Mouse (Mus musculus): ENCODE measurements around the gene Prdm8.

Prdm8 gene

DNA sequence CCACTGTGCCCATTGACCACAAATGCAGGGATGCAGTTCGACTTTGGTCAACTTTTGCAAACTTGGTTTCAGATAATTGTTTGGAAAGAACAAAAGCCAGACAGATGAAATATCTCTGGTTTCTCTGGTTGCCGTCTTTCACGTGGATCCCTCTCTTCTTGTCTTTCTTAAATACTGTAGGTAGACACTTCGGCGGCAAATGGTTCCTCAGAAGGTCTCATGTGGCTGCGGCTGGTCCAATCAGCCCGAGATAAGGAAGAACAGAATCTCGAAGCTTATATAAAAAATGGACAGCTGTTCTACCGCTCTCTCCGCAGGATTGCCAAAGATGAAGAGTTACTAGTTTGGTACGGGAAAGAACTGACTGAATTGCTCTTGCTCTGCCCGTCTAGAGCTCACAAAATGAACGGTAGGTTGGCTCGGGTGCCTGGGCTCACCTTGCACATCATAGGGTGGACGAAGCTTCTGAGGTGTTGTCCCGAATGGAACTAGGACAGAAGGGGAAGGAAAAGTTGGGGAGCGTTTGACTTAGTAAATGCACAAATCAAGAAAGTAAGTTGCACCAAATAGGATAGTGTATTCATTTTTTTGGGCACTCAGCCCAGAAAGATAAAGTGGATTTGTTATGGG lies 17.4 kb downstream of the Prdm8 start:
- CTCF ChIA-PET = no interaction called here

DNA sequence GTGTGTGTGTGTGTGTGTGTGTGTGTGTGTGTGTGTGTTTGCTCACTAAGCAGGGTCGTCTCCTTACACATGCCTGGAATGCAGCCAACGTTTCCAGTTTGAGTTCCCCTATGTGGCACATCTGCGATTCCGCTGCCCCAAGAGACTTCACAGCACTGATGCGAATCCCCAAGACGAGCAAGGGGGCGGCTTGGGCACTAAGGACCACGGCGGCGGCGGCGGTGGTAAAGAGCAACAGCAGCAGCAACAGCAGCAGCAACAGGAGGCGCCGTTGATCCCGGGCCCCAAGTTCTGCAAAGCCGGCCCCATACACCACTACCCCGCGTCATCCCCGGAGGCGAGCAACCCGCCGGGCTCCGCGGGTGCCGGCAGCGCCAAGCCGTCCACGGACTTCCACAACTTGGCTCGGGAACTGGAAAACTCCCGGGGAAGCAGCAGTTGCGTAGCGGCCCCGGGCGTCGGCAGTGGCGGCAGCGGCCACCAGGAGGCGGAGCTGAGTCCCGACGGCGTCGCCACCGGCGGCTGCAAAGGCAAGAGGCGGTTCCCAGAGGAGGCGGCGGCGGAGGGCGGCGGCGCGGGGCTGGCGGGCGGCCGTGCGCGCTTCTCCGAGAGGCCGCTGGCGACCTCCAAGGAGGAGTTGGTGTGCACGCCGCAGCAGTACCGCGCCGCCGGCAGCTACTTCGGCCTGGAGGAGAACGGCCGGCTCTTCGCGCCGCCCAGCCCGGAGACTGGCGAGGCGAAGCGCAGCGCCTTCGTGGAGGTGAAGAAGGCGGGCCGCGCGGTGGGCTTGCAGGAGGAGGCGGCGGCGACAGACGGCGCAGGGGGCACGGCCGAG lies 18.2 kb downstream of the Prdm8 start:
- CTCF ChIA-PET = interaction anchor here (1.1 kb wide), 1 partner anchor 14 kb away, joined by 4 read pairs; no protein-coding TSS in a partner anchor

DNA sequence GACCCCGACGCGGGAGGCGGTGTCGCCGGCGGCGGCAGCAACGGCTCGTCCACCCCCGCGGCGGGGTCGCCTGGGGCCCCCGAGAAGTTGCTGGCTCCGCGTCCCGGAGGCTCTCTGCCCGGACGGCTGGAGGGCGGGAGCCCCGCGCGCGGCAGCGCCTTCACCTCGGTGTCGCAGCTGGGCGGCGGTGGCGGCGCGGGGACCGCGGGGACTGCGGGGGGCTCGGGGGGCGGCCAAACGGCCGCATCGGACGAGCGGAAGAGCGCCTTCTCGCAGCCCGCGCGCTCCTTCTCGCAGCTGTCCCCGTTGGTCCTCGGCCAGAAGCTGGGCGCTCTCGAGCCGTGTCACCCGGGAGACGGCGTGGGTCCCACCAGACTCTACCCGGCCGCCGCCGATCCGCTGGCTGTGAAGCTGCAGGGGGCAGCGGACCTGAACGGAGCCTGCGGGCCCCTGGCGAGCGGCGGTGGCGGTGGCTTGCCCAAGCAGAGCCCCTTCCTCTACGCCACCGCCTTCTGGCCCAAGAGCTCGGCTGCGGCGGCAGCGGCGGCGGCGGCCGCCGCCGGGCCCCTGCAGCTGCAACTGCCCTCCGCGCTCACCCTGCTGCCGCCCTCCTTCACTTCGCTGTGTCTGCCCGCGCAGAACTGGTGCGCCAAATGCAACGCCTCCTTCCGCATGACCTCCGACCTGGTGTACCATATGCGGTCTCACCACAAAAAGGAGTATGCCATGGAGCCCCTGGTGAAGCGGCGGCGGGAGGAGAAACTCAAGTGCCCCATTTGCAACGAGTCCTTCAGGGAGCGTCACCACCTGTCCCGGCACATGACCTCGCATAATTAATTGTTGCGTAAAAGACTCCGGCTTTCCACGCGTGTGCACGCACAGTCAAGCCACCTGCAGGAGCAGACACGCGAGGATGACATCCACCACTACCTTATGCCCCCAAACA lies 19.1 kb downstream of the Prdm8 start:
- CTCF ChIA-PET = interaction anchor here (1.1 kb wide), 1 partner anchor 15 kb away, joined by 4 read pairs; no protein-coding TSS in a partner anchor

DNA sequence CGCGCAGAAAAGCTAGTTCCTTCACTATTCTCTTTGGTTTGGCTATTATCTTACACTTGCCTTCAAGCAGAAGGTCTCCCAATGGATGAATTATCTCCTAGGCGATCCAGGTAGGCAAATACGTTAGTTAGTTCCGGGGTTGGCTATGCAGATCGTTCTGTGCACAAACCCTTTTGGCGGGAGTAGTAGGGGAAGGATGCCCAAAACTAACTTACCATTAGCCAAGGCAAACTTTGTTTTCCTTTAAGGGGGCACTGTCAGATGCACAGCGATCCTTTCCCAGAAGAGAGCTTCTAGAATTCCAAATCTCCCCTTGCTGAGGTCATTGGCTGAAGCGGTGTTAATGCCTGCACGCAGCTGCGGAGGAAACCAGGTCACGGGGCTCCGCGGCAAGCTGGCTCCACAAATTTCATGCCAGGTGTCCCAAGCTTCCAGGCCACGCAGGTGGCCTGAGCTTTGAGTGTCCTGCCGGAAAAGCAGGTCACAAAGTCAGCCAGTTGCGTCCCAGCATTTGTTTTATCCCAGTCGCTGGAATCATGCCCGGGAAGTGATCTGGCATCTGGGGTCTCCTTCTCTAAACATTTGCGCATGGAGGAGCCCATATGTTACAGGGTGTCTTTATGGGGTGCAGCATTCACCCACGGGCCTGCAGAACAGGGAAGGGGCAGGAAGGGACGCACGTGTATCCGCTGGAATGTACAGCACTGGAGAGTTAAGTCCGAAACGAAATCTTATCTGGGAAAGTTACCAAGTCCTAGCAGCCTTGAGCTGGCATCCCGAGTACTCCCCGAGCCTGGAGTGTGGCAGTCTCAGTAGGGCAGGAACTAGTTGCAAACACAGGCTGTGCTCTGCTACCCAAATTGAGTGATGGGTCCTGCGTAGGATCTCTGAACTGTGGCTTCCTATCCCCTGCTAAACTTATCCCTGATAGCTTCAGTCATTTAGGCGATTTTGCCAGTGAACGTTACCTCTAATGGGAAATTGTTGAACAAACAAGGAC lies 22.5 kb downstream of the Prdm8 start:
- CTCF ChIA-PET = interaction anchor here (0.7 to 1.6 kb wide), 2 partner anchors 11 to 963 kb away, joined by 3 to 8 read pairs; no protein-coding TSS in a partner anchor

DNA sequence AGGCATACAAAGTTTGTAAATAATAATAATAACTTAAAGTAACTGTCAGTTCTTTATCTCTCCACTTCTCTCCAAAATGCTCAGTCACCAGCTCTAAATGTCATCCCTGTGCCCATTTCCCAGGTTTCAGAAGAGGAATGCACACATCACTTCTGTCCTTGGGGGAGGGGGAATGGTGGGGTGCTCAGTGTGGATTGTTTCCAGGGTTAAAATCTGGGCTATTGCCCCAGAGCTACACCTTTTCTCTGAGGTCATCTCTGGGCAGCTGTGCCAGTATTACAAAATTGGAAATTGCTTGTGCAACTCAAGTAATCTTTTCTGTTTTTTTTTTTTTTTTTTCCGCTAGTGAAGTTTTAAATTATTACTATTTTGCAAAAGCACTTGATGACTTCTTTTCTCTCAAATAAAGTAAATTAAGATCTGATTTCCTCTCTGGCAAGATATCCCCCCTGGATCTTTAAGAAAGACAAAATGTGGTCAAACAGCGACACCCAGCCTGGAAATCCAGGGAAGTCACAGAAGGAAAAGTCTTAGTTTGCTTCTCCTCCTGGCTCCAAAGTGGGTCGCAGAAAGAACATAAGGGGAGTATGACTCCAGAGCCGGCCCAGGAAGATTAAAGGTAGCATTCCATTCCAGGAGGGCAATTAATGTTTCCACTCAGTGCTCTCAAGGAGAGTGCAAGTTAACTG lies 25.4 kb downstream of the Prdm8 start:
- CTCF ChIA-PET = no interaction called here

DNA sequence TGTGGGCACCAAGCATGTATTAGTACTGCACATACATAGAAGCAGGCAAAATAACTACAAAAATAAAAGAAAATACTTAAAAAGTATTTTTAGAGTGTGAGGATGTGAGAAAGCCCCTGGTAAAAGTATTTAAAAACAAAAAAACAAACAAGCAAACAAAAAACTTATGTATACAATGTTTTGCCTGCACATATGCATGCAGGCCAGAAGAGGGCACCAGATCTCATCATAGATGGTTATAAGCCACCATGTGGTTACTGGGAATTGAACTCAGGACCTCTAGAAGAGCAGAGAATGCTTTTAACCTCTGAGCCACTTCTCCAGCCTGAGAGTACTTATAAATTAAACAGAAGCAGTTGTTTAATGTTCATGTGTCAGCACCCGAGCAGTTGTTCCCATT lies 28.0 kb downstream of the Prdm8 start:
- CTCF ChIA-PET = no interaction called here

DNA sequence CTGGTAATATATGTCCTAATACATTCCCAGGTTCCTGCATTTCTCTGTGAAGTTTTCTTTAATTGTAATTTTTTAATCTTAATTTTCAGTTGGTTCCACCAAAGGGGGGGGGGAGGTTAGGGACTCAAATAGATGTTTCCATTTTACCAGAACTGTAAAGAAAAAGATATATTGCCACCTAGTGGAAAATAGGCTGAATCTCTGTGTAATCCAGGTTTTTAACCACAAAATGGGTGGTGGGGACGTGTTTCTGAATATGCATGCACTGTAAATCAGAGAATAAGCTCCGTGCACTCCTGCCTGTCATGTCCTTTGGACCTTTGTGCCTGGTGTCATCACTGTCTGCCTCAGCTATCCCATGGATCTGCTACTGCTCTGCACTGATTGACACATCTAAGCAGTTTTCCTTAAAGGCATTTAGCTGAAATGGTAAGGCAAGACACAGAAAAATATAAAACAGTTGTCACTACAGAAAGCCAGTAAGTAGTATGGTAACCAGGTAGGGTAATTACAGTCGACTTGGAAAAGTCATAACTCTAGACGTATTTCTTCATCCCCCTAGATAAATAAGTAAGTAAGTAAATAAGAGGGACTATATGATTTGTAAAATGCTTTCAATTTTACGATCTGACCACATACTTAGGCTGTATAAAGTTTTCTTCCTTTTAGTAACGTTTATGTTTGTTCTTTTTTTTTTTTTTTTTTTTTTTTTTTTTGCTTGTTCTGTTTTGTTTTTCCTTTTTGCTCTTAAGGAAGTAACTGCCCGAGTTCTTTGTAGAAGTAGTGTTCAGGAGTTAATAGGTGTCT lies 31.6 kb downstream of the Prdm8 start:
- CTCF ChIA-PET = interaction anchor here (1.2 kb wide), 1 partner anchor 1073 kb away, joined by 3 read pairs; no protein-coding TSS in a partner anchor

DNA sequence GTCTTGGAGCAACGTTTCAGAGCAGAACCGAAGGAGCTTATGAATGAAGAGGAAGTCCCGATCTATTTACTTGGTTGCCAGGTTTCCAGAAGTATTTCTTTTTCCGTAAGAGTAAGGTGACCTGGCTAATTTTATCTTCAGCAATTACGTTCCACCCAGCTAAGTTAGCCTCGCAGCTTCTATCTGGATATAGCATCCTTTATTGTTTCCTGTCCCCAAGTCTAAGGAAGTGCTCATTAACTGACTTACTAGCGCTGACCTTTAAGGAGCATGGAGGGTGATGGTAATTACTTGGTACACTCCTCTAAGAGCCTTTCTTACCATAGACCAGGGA lies 32.2 kb downstream of the Prdm8 start:
- CTCF ChIA-PET = interaction anchor here (1.2 kb wide), 1 partner anchor 1073 kb away, joined by 3 read pairs; no protein-coding TSS in a partner anchor

DNA sequence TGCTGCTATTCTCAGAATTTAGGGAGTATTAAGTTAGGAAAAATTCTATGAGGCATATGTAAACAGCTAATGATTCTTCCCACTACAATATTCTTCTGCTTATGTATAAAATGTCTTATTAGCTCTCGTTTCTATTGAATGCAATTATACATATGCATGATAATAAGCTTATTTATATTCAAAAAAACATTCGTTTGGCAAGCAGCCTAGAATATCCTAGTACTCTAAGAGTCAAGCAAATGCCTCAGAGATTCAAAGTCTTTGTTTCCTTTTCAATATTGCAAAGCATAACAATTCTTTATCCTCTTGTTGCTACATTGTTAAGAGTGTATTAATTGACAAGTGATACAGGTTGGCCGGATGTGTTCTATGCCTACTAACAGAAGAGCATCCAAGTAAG lies 34.6 kb downstream of the Prdm8 start:
- CTCF ChIA-PET = interaction anchor here (0.7 kb wide), 1 partner anchor 284 kb away, joined by 27 read pairs; no protein-coding TSS in a partner anchor

DNA sequence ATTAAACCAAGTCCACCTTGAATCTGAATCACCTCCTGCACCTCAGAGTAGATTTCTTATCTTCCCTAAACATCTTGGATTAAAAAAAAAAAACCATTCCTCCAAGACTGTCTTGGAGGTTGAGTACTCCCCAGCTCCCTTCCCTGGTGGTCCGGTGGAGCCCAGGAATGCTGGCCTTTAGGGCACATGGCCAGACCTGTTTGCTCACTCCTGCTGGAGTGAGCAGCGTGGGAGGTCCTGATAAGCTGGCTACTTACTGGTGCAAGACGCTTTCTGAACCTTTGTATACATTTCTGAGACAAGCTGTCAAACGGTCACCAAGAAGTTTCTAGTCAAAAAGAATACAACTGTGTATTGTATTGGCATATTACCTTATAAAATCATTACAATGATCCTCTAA lies 36.0 kb downstream of the Prdm8 start:
- CTCF ChIA-PET = no interaction called here

DNA sequence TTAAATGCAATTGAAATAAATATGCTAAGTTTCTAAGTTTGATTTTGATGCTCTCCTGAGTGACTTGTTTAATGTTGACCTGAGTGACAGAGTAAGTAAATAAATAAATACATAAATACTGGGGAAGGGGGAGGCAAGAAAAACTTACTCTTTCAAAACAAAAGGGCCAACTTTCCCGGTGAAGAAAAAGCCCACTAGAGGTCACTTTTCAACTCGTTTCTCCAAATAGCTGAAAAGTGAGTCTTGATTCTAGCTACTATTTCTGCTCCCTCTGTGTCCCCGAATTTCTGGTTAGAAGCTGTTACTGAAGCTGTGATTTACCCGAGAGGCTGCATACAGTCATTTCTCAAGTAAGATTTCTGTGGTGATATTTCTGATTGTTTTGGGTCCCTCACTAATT lies 45.5 kb downstream of the Prdm8 start:
- CTCF ChIA-PET = no interaction called here

DNA sequence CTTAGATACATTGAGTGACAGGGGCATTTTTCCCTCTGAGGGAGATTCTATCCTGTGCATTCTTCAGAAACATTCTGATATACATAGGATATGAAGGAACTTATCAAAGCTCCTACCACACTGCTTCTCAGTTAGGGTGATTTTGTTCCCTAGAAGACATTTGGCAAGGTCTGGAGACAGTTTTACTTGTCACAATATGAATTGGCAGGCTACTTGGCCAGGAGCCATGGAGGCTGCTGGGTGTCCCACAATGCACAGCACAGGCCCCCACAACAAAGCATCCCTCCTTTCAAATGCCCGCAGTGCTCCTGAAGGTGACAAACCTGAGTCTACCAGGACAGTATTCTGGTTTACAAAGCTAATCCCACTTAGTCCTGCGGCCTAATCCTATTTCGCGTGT lies 55.0 kb downstream of the Prdm8 start:
- CTCF ChIA-PET = no interaction called here

DNA sequence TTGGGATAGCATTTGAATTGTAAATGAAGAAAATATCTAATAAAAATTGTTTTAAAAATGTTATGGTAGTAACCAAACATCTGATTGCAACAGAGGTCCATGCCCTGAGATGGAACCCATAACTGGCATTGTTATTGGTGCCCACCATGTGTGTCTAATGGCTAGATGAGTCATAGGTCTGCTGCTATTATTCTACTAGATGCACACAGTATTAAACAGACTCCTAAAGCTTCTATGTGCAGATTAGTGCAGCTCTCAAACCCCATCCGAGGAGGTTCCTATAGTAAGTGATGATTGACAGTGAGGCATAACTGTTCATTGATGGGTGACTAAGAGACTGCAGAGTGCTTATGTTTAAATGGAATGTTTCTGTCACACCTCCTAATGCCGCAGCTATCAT lies 59.7 kb downstream of the Prdm8 start:
- CTCF ChIA-PET = no interaction called here

DNA sequence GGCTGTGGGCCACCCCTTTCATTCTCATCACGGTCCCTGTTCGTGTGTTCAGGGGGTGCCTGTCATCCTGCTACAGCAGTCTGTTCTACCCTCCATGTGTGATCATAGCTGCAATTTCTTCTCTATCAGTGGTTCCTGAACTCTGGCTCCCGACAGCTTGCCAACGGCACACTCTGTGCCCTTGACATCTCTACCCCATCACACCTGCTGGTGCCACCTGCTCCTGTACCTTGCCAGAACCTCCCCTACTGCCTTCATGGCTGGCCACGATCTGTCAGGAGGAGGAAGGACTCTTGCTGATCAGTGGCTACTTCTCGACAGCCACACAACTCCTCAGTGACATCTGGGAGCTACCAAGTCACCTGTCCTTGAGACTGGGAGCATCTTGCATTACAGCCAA lies 62.5 kb downstream of the Prdm8 start:
- CTCF ChIA-PET = no interaction called here

DNA sequence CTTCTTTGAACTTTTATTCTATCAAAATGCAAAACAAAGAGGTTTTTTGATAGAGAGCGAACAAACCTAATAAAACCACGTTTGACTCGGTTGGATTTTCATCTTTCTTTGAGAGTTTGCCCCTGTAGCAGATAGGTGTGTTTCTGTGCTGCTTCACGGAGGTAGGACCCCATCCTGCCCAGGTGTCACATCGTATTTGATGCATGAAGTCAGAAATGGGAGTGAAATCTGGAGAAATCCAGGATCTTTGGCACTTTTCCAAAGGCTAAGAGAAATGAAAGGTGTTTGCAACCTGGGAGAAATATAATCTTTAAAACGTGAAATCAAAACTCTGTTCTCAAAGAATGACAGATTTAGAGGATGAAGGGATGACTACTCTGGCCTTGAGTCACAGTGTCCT lies 71.5 kb downstream of the Prdm8 start:
- CTCF ChIA-PET = no interaction called here
